Mouse (Mus musculus): ENCODE data around the gene Nfkbiz. TPM values are rescaled to one million over a fixed set of nuclear protein-coding genes. Genes with fewer than 3 reads are reported as not detected.

Gene Nfkbiz
- polyA plus RNA-seq, 1 experiment from 2014 or later: 7.8 TPM

DNA sequence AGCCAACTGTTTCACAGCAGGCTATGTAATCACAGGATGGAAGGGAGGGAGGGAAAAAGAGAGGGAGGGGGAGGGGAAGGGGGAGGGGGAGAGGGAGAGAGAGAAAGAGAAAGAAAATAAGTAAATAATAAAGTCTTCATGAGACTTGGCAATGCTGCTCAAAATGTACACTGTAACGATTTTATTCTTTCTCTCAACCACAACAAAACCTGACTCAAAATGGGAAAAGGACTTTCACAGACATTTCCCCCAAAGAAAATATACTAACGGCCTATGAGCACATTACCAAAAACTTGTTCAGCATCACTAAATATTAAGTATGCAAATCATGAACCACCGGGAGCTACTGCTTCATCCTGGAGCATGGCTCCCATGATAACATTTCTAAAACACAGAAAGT lies 54.8 kb downstream of the Nfkbiz start:
- Histone ChIP-seq H3K4me2 (replicated peaks; ENCODE audit: low read depth) (no peak overlapping the region), H3K9me3 (ENCODE audit: control insufficient read depth) (no peaks in the 10 kb centered on the region), H3K4me3 (ENCODE audit: low read depth, low read length) (no peak overlapping the region), H3K9ac (ENCODE audit: low read depth, low read length) (no peak overlapping the region), H3K27ac (ENCODE audit: low read depth, low read length) (no peak overlapping the region), H3K27me3 (replicated peaks; ENCODE audit: control insufficient read depth, insufficient read depth, low read length) (no peaks in the 10 kb centered on the region), H3K36me3 (ENCODE audit: control insufficient read depth, insufficient read depth) (no peaks in the 10 kb centered on the region), H3K4me1 (replicated peaks; ENCODE audit: control insufficient read depth, insufficient read depth, low read length) (no peaks in the 10 kb centered on the region)
- no peak for ATAC-seq
- no peak for TF ChIP-seq CTCF (IDR thresholded peaks at IDR 0.05; ENCODE audit: low read depth)
- 85% methylated on average over 3 of the region's 3 CpGs for WGBS

DNA sequence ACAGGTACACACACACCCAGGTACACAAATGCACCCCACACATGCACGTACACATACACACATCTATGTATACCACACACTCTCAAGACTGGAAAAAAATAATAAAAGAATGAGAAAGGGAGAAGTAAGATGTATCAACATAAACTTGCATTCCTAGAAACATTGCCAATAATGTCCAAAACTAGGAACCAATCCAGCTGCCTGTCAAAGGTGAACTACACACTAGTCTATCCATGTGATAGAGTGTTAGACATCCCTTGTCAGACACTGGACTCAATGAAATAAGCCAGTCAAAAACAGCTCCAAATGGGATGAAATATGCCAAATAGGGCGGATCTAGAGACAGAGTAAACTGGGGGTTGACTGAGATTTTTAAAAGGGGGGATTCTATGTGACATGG lies 55.8 kb downstream of the Nfkbiz start:
- Histone ChIP-seq H3K36me3 (ENCODE audit: control insufficient read depth, insufficient read depth) (no peaks in the 10 kb centered on the region), H3K9me3 (ENCODE audit: control insufficient read depth) (no peaks in the 10 kb centered on the region), H3K9ac (ENCODE audit: low read depth, low read length) (no peak overlapping the region), H3K4me3 (ENCODE audit: low read depth, low read length) (no peak overlapping the region), H3K4me2 (replicated peaks; ENCODE audit: low read depth) (no peak overlapping the region), H3K4me1 (replicated peaks; ENCODE audit: control insufficient read depth, insufficient read depth, low read length) (no peaks in the 10 kb centered on the region), H3K27me3 (replicated peaks; ENCODE audit: control insufficient read depth, insufficient read depth, low read length) (no peaks in the 10 kb centered on the region), H3K27ac (ENCODE audit: low read depth, low read length) (no peak overlapping the region)
- no peak for ATAC-seq
- WGBS: 92% methylated on average over 2 of the region's 2 CpGs
- no peak for TF ChIP-seq CTCF (IDR thresholded peaks at IDR 0.05; ENCODE audit: low read depth)

DNA sequence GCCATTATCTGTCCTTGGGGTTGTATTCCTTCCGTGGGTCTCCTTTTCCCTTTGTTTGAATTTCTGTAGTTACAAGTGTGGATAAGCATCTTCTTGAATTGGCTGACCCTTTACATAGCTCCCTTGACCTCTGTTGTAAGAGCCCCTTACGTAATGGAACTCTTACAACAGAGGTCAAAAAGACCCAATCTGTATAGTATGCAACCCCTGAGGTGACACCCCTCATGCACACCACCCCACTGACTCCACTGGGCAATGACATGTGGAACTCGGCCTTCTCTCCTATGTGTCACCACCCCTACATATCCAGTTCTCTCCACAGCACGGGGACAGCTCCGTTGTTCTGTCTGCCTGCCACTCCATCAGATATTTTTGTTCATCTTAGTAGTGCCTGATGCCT lies 56.9 kb downstream of the Nfkbiz start:
- Histone ChIP-seq H3K4me2 (replicated peaks; ENCODE audit: low read depth) (no peak overlapping the region), H3K9me3 (ENCODE audit: control insufficient read depth) (no peaks in the 10 kb centered on the region), H3K27ac (ENCODE audit: low read depth, low read length) (no peak overlapping the region), H3K4me3 (ENCODE audit: low read depth, low read length) (no peak overlapping the region), H3K4me1 (replicated peaks; ENCODE audit: control insufficient read depth, insufficient read depth, low read length) (no peaks in the 10 kb centered on the region), H3K9ac (ENCODE audit: low read depth, low read length) (no peak overlapping the region), H3K27me3 (replicated peaks; ENCODE audit: control insufficient read depth, insufficient read depth, low read length) (no peaks in the 10 kb centered on the region), H3K36me3 (ENCODE audit: control insufficient read depth, insufficient read depth) (no peaks in the 10 kb centered on the region)
- ATAC-seq: no peak
- no peak for TF ChIP-seq CTCF (IDR thresholded peaks at IDR 0.05; ENCODE audit: low read depth)
- WGBS: 73% methylated on average over 5 of the region's 5 CpGs

DNA sequence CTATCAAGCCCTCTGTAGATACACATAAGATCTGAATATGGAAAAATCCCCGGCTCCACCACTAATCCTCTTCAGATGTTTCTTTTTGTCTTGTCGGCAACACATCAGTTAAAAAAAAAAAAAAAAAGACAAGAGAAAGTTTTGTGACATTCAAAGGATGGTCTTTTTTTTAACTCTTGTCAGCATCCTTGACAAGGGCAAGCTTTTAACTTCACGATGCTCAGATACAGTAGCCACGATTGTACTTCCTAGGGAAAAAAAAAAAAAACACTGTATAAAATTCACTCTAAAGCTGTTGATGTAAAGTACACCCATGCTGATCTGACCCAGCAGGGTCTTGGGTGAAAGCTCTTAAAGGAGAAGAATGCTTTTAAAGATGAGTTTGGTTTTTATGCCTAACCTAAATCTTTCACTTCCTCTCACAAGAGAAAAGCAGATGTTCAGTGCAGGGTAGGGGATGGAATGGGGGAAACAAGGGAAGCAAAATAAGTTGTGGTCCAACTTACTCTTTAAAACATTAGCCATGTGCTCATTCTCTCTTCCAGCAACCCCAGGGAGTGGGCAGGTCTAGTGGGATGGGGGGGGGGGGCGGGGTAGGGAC lies 57.6 kb downstream of the Nfkbiz start:
- Histone ChIP-seq H3K27ac (ENCODE audit: low read depth, low read length) (no peak overlapping the region), H3K9ac (ENCODE audit: low read depth, low read length) (no peak overlapping the region), H3K4me2 (replicated peaks; ENCODE audit: low read depth) (no peak overlapping the region), H3K27me3 (replicated peaks; ENCODE audit: control insufficient read depth, insufficient read depth, low read length) (no peaks in the 10 kb centered on the region), H3K9me3 (ENCODE audit: control insufficient read depth) (no peaks in the 10 kb centered on the region), H3K4me1 (replicated peaks; ENCODE audit: control insufficient read depth, insufficient read depth, low read length) (no peaks in the 10 kb centered on the region), H3K36me3 (ENCODE audit: control insufficient read depth, insufficient read depth) (no peaks in the 10 kb centered on the region), H3K4me3 (ENCODE audit: low read depth, low read length) (no peak overlapping the region)
- 62% methylated on average over 5 of the region's 5 CpGs for WGBS
- no peak for ATAC-seq
- no peak for TF ChIP-seq CTCF (IDR thresholded peaks at IDR 0.05; ENCODE audit: low read depth)

DNA sequence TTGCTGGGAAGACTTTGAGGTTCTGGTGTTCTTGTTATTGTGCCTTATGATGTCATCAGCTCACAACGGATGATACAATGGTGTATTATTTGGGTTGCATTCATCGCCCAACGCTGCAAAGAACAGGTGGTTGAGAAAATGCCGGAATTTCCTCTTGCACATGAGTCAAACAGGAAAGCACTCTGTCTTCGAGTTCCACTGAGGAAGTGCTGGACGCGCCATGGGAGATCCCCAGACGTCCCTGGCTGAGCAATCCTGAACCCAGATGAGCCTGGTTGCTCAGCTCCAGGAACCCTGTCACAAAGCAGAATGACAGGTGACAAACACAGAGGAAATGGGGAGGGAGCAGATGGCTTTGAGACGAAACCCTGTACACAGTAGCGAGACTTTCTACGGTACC lies 62.4 kb downstream of the Nfkbiz start:
- Histone ChIP-seq H3K27me3 (replicated peaks; ENCODE audit: control insufficient read depth, insufficient read depth, low read length) (no peaks in the 10 kb centered on the region), H3K27ac (ENCODE audit: low read depth, low read length) (no peak overlapping the region), H3K4me3 (ENCODE audit: low read depth, low read length) (no peak overlapping the region), H3K4me2 (replicated peaks; ENCODE audit: low read depth) (no peak overlapping the region), H3K9ac (ENCODE audit: low read depth, low read length) (no peak overlapping the region), H3K4me1 (replicated peaks; ENCODE audit: control insufficient read depth, insufficient read depth, low read length) (no peaks in the 10 kb centered on the region), H3K9me3 (ENCODE audit: control insufficient read depth) (no peaks in the 10 kb centered on the region), H3K36me3 (ENCODE audit: control insufficient read depth, insufficient read depth) (no peaks in the 10 kb centered on the region)
- no peak for TF ChIP-seq CTCF (IDR thresholded peaks at IDR 0.05; ENCODE audit: low read depth)
- WGBS: 75% methylated on average over 11 of the region's 11 CpGs
- no peak for ATAC-seq

DNA sequence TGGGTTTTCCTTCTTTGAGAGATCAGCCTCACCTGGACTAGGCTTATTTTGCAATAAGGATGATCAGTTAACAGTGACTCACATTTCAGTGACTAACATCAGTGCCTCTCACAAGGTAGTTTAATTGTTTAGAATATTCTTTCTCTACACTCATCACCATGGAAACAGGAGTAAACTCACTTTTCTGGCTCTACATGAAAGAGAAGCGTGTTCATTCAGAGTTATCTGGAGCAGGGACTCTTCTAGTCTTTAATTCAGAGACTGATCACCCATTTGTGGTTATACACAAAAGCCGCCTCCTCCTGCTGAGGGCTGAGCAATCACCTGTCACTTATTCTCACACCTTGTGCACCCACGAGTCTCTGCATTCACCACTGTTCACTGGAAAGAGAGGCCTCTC lies 68.5 kb downstream of the Nfkbiz start:
- ATAC-seq: no peak
- no peaks in the 10 kb centered on the region for H3K36me3 ChIP-seq (ENCODE audit: control insufficient read depth, insufficient read depth)
- H3K4me3 ChIP-seq (ENCODE audit: low read depth, low read length): no peak overlapping the region
- no peak overlapping the region for H3K4me2 ChIP-seq (replicated peaks; ENCODE audit: low read depth)
- no peaks in the 10 kb centered on the region for H3K27me3 ChIP-seq (replicated peaks; ENCODE audit: control insufficient read depth, insufficient read depth, low read length)
- no peaks in the 10 kb centered on the region for H3K9me3 ChIP-seq (ENCODE audit: control insufficient read depth)
- H3K4me1 ChIP-seq (replicated peaks; ENCODE audit: control insufficient read depth, insufficient read depth, low read length): no peaks in the 10 kb centered on the region
- H3K9ac ChIP-seq (ENCODE audit: low read depth, low read length): no peak overlapping the region
- WGBS: 65% methylated on average over 3 of the region's 3 CpGs
- no peak for TF ChIP-seq CTCF (IDR thresholded peaks at IDR 0.05; ENCODE audit: low read depth)
- H3K27ac ChIP-seq (ENCODE audit: low read depth, low read length): no peak overlapping the region

Other genes with a start within 250 kb of the Nfkbiz start
- gene Nxpe3, start 56.4 kb upstream of the Nfkbiz start, polyA plus RNA-seq (2015; fragmentation: Nextera tagmentation; extraction: Ambion mirVana): 0.72 and 1.0 TPM in 2 replicates
- gene Cep97, start 96.0 kb upstream of the Nfkbiz start, polyA plus RNA-seq (2015; fragmentation: Nextera tagmentation; extraction: Ambion mirVana): 1.5 and 1.9 TPM in 2 replicates
- gene Rpl24, start 127.4 kb upstream of the Nfkbiz start, polyA plus RNA-seq (2015; fragmentation: Nextera tagmentation; extraction: Ambion mirVana): 521 and 527 TPM in 2 replicates
- 5.8 and 7.1 TPM in 2 replicates for gene Zbtb11, start 135.0 kb upstream of the Nfkbiz start, polyA plus RNA-seq (2015; fragmentation: Nextera tagmentation; extraction: Ambion mirVana)
- 114 TPM in 2 replicates for gene Pcnp, start 190.8 kb upstream of the Nfkbiz start, polyA plus RNA-seq (2015; fragmentation: Nextera tagmentation; extraction: Ambion mirVana)
- 13.4 and 14.7 TPM in 2 replicates for gene Trmt10c, start 198.9 kb upstream of the Nfkbiz start, polyA plus RNA-seq (2015; fragmentation: Nextera tagmentation; extraction: Ambion mirVana)
- 10.5 and 10.6 TPM in 2 replicates for gene Senp7, start 209.4 kb upstream of the Nfkbiz start, polyA plus RNA-seq (2015; fragmentation: Nextera tagmentation; extraction: Ambion mirVana)

Measured in intestine, postnatal 0 days (tissue).